Mouse (Mus musculus) gastrocnemius, adult 8-10 months (tissue): ENCODE results near the gene Brd3os. TPM values are rescaled to one million over a fixed set of nuclear protein-coding genes. Genes with fewer than 3 reads are reported as not detected.

Source experiments
- DNase-seq, 2 experiments: peaks; one replicate each; pipeline ENCODE4 v3.0.0; 2022; ENCODE audit warnings: low spot score in 2 of 2
- total RNA-seq, 4 experiments: library from RNA; stranded (reverse); gene quantifications; 2 replicates each; pipeline ENCODE4 v1.2.4; 2022

The Brd3os gene
- total RNA-seq: 1 to 10 TPM in 1 of 4 experiments, under 1 TPM in 3; 0.70 to 1.2 (median 0.82) TPM

GRCm38 (mm10) chr2:27441767-27442707 is at the start of gene Brd3os:
Brd3os (plus strand) TSS chr2:27442324.
- peak; percentile 86 to 91 for DNase-seq

DNA sequence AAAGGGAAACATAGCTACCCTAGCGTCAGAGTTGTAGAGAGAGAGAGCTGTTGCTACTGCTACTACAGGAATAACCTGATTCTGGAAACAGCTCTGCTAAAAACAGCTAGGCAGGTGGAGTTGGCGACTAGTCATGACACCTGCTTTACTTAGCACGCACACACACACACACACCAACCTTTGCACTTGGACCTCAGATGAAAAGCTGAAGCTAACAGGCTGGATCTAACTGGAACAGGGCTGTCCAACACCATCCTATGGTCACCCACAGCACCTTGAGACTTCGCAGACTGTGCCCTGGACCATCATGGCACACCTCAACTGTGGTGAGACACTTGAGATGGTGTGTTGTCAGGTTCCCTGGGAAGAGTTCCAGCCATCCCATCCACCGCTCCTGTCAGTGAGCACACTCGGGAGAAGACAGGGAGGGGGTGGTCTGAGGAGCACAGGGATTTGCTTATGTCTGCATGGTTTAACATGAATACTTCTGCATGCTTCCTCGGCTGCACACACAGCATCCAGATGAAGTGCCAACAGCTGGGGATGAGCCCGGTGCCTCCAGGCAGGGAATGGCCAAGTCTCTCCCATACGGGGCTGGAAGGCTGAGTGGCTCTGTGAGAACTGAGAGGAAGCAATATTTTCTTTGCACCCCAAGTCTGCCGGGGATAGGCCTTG is 47.8 kb upstream of the Brd3os start:
- no peak for DNase-seq

DNA sequence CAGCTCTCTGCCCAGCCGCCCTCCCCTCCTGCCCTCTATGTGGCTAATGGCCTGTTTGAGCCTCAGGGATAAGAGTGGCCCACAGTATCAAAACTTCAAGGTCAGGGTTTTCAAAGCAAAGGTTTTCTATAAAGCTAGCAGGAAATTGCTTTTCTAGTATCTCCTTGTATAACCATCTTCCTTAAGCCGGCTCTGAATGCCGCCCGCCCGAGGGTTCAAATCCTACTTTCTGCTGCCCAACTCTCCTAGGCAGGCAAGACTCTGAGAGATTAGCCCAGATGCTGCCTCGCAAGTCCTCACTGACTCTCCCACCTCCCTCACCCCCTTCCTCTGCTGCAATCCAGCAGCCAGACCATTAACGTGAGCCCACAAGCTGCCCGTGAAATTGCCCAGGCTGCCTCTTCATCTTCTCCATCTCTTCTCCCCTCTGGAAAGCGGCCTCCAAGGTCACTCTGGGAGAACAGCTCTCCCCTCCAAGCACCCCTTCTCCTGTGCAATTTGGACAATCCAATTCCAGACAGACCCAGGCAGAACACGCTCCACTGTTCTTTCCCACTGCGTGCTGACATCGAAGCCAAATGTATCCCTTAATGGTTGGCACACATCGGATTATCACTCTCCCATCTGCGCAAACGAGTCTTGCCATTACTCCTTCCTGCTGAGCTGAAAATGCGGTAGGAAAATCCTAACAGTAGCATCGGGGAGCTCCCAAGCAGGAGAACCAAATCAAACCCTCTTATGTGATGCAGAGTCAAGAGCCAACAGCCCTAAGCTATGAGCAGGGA is 45.3 kb upstream of the Brd3os start:
- no peak for DNase-seq

GRCm38 (mm10) chr2:27400083-27400482 is 42.0 kb upstream of the Brd3os start:
- no peak for DNase-seq

DNA sequence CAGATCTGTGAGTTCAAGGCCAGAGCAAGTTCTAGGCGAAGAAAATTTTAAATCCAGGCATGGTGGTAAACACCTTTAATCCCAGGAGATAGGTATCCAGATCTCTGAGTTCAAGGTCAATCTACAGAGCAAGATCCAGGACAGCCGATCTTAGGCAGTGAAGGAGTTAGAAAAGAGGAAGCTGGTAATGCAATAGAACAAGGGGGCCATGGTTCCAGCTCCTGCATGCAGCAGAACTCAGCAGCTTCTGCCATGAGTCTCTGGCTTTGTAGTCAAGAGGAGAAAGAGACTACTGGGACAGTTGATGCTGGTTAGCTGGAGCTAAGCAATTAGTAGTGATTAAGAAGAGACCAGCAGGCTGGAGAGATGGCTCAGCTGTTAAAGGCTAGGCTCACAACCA is 40.6 kb upstream of the Brd3os start:
- no peak for DNase-seq

DNA sequence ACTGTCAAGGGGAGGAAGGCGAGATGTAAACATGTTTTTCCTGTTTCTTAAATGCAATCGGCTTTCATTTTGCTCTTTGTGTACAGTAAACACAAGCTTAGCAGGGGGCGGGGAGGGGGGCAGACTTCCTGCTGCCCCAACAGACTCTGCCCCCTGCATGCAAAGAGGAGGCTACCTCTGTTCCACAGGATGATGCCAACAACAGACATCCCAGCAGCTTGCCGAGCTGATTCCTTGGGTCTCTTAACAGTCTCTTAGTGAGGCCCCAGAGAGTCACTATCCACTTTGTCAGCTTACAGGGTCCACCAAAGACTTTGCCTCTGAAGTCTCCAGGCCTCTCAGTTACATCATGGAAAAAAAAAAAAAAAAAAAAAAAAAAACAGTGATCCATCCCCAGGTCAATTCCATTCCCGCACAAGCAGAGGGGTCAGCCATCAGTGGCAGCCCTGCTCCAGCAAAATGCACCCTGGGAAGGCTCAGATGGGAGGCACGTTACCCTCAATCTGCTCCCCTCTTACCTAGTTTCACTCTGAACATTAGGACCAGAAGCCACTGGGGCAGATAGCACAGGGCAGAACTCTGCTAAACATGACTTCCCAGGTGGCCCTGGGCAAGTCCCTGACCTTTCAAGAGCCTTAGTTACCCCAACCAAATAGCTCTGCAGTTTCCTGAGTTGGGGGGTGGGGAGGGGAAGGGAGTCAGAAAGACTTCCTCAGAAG is 37.6 kb upstream of the Brd3os start:
- no peak for DNase-seq

DNA sequence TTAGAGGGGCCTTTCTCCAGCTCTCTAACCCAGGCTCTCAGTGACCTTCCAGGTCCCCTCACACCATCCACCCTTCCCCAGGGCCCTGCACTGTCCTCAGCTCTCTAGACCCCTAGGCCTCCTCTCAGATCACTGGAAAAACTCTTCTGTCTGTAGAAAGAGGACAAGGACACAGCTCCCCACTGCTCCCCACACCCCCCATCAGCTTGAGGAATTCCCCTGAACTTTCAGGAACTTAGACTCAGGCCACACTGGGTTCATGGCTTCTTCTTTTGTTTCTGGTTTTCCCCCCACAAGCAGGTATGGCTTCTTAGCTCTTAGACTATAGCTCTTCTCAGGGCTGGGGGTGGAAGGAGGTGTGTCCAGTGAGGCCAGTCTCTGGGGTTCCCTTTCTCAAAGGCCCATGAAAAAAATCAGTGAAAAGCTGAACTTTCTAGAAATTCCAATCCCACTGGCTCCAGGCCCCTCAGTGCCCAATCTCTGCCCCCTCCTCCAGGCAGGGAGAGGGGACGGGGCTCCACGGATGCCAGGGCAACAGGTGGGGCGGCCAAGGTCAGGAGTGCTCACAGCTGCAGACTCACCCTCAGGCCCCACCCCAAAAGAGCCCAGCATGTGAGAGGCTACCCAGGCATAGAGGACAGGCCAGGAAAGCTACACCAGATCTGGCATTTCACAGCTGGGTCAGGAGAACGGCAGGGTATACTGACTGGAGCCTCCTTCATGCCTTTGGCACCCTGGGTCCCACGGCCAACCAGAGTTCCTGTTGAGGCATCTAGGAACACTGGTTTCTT is 36.8 kb upstream of the Brd3os start:
- DNase-seq: no peak

DNA sequence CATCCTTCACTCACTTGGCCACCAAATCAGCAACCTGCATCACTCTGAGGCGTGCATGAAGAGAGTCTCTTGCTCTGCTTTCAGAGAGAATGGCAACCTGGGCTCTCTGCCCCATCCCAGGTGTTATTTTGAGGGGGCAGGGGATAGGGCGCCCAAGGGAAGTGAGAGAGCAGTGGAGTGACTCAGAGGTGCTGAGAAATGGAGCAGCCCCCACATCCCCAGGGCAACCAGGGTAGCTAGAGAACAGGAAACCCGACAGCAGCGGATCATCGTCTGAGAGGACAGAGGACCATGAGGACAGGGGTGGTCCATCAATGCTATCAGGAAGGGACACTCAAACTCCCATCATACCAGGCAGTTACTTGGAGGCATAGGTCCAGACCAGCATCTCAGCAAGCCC is 35.2 kb upstream of the Brd3os start:
- no peak for DNase-seq

- no peak for DNase-seq
Observed at GRCm38 (mm10) chr2:27408194-27408593, 33.9 kb upstream of the Brd3os start.

- no peak for DNase-seq
Observed at GRCm38 (mm10) chr2:27410518-27411140, 31.5 kb upstream of the Brd3os start.

- no peak for DNase-seq
Observed at GRCm38 (mm10) chr2:27411688-27412174, 30.4 kb upstream of the Brd3os start.

DNA sequence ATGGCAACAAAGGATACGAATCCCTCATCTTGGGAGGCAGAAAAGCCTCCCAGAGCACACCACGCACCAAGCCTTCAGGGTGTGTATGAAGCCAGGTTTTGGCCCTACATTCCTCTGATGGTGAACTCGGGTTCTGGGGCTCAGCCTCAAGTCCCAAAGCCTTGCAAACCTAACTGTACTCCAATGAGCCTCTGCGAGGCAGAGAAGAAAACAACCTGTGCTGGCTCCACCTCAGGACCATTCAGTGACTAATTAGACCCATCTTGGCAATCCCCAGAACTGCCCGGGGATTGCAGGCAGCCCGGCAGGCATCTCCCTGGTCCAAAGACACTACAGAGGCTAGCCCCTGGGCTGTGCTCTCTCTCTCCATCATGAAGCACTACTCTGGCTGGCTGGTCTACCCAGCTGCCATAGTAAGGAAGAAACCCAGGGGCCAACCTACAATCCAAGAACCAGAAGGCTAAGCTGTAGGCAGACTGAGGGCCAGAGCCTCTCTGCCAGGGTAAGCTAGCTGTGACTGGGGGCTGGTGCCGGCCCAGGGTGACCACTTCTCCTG is 29.8 kb upstream of the Brd3os start:
- no peak for DNase-seq

DNA sequence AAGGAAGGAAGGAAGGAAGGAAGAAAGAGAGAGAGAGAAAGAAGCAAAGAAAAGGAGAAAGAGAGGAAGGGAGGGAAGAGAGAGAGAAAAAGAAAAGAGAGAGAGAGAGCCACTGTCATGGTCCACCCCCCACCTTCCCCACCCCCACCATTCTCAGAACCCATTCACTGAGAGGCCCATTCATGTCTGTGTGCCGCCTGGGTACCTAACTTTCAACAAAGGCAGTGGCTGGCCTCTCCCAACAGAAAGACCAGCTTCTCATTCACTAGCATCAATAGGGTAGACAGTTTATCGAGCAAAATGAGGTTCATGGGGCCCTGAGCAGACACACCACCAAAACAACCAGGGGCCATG is 28.6 kb upstream of the Brd3os start:
- no peak for DNase-seq

DNA sequence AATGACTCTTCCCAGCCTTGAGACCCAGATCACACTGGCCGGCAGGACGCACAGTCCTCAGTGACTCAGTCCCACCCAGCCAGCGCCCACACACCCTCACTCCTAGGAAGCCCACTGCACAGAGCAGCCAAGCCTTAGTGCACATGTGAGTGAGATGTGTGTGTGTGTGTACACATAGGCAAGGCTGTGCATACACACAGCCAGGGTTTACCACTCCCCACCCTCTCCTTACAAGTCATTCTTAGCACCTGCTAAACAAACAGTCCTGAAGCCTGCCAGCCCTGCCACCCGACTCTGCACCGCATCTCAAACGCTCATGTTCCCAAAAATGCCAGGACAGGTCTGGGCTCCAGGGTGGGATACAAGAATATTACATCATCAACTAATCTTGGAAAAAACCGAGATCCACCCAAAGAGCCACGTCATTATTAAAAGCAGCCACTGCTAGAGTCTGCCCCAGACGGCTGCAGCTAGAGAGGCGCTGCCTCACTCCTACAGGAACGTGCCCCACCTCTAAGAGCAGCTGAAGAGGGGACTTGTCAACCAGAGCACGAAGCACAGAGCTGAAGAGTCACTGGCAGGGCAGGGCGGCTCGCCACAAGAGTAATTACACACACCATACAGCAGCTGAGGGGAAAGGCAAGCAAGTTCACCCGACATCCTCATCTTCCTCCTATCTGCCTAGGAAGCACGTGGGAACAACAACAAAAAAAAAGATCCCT is 28.0 kb upstream of the Brd3os start:
- DNase-seq: no peak

DNA sequence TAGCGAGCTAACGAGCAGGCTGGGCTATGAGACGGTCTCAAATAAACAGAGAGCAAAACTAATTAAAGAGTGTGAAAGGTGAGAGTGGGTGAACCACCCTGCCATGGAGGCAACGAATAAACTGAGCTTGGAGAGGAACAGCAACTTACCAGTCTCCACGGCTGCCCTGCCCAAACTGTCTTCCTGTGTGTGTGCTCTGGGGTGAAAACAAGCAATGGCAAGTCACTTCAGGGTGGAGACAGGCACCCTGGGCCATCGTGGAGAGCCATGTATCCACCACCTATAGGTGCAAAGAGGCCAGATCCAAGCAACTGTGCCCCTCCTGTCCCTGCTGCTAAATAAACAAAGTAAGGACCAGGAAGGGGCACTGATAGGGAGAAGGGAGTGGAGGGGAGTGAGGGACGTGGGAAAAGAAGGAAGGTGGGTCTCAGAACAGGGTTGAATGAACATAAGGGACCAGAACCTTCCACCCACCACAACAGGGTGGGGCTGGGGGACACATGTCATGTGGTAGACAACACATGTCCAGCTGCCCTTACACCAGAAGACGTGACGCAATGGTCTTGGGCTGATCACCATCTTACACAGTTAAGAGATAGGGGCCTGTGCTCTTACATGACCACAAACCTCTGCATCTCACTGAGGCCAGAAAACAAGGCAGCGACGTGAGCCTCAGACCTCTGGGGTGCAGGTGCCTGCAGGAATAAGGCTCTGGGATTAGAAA is 26.9 kb upstream of the Brd3os start:
- no peak for DNase-seq

DNA sequence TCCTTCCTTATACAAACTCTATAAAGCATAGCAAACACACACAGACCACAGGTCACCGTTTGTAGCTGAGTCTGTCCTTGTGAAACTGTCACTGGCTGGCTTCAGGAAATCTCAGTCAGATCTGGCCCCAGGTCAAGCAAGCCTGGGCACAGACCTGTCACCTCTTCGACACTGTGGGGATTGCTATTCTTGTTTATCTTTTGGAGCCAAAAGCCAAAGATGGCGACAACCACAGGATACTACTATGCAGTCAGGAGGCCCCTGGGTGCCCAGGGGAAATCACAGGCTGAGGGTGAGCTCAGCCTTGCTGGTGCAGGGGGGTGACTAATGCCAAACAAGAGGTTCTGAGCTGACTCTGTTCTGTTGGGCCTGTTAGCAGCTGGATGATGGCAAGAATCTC is 25.7 kb upstream of the Brd3os start:
- peak in 1 of 2 experiments; percentile 37 for DNase-seq

DNA sequence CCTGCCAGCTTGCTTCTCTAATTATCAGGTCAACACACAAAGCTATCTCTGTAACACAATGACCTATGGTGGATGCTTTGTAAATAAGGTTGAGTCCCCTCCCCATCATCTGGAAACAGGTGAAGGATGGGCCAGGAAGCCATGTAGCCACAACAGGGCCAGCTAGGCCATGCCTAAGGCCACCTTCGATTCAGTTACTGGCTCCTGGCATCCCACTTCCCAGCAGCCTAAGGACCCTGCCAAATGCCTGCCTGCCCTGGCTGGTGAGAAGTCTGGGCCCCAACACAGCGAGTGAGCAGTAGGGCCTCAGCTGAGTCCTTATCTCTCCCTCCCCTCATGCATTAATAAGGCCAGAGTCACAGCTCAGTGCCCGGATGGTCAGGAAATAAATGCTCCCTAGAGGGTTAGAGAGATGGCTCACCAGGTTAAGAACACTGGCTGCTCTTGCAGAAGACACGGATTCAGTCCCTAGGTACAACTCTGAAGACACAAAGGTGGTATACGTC is 24.4 kb upstream of the Brd3os start:
- DNase-seq: no peak

DNA sequence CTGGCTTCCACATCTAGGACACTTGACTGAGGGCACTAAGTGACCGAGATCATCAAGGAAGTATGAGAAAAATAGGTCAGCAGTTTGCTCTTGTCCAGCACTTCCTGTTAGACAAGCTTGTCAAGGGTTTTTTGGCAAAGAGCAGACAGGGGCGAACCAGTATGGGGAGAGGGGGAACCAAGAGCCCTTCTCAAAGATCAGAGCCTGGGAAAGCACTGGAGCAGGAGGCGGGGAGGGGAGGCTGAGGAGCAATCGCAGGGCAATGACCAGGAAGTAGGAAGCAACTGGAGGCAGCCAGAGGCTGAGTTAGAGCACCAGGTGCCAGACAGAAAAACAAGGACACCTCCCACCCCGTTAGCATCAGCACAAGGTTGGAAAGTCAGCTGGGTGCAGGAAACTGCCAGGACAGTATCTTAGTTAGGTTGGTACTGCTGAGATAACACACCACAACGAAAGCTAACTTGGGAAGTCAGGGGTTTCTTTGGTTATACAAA is 23.5 kb upstream of the Brd3os start:
- DNase-seq: no peak
